Mouse (Mus musculus) embryo, embryonic 11.5 days (tissue): ENCODE data around the gene Polr2e.

ENCODE experiments used
- DNase-seq: peaks from one replicate; pipeline ENCODE4 v3.0.0-alpha.2; 2012; ENCODE audit warnings: low read depth, low spot score

Polr2e gene

DNA sequence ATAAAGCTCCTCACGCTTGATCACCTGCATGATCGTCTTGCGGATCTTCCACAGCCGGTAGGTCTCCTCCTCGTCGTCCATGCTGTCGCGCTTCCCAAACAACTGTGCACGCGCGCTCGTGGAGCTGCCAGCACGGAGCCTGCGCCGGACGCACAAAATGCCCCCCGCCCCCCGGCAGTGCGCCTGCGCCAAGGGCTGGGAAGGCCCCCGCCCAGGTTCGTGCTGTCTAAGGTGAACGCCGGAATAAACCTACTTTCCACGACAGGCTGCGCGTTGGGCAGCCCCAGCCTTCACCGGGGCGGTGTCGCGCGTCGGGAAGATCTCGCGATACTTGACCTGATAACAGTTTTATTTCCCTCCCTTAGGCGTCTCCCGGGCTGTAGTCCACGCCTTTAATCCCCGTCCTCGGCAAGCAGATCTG lies at the start of gene Polr2e:
TSS of gene Polr2e (minus strand) at position 237 of the 421 bp plus-strand sequence.
- peak; percentile 96 for DNase-seq

DNA sequence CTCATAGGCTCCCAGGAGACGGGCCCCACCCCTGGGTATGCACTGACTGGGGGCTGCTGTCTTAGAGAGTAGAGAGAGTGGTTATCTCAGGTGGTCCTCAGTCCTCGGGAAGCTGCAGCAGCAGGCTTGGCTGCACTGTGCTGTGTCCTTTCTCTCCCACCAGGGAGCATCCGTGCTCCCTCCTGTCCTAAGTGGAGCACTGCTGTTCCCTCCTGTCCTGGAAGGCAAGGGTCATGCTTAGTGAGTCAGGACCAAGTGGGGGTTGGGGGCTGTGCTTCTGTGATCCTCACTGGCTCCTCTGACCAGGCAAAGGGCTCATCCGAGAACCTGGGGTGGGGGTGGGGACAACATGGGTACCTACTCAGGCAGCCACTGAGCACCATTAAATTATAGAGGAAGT lies 49.6 kb upstream of the Polr2e start:
- no peak for DNase-seq

DNA sequence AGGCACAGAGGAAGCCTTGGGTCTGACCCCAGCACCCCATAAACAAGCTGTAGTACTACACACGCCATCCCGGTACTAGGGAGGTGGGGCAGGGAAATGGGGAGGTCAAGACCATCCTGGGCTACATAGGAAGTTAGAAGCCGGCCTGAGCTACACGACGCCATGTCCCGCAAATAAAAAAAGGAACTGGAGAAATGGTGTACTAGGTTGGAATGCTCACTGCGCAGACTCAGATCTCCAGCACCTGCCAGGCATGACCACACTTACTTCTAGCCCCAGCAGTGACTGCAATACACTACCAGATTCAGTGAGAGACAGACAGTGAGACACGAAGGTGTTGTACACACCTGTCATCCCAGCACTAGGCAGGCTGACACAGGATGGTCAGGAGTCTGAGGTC lies 47.9 kb upstream of the Polr2e start:
- no peak for DNase-seq

DNA sequence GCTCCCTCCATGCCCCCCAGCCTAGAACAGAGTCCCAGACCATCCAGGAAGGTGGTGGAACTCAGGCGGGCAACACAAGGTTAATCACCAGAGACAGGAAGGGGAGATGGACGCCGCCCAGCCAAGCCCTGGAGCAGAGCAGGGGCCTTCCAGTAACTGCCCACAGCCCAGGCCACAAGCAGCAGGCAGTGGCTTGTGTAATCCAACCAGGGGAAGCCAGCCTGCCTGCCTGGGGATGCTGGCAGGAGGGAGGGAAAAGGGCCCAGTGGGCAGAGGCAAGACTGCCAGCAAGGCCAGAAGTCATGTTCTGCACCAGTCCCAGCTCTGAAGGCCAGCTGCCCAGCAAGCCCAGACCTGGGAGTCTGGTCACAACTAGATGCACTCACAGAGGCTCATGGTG lies 47.3 kb upstream of the Polr2e start:
- no peak for DNase-seq

DNA sequence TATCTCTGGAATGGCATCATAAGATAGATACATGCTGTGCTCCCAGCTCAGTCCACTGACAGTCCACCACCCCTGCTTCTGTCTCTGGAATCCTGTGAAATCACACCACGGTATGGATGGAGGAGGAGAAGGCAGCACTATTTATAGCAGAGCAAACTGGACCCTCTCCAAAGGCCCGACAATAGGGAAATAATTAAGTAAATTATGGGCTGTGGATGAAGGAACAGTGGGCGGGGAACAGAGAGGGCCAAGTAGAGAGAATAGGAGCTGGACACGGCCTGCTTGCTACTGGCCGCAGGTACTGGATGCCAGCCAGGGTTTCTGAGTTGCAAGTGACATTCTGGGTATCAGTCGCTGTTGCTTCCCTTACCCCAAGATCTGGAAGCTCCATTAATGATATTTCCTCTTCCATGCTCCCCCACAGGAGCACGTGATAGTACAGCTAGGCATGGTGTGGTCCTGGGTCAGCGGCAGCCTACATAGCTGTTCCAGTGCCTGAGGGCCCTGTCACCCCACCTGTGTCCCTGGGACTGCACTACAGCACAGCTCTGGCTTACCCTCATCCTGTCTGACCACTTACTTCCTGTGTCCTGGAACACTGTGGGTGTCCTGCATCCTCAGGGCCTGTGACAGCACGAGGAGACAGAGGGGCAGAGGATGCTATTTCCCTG lies 45.4 kb upstream of the Polr2e start:
- DNase-seq: no peak

DNA sequence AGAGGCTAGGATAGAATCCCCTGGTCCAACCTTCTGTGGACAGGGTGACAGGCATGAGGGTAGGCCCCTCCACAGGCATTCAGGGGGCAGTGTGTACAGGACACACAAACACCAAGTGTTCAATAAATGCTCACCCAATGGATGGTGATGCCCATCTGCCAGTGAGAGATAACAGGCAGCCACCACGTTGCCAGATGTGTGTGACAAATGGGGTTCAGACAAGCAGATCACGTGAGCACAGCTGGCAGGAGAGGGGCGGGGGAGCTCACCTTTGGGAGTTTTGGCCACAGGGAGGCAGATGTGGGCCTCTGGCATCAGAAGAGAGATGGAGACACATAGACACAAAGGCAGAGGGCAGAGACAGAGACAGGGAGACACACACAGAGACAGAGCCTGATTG lies 41.5 kb upstream of the Polr2e start:
- no peak for DNase-seq

DNA sequence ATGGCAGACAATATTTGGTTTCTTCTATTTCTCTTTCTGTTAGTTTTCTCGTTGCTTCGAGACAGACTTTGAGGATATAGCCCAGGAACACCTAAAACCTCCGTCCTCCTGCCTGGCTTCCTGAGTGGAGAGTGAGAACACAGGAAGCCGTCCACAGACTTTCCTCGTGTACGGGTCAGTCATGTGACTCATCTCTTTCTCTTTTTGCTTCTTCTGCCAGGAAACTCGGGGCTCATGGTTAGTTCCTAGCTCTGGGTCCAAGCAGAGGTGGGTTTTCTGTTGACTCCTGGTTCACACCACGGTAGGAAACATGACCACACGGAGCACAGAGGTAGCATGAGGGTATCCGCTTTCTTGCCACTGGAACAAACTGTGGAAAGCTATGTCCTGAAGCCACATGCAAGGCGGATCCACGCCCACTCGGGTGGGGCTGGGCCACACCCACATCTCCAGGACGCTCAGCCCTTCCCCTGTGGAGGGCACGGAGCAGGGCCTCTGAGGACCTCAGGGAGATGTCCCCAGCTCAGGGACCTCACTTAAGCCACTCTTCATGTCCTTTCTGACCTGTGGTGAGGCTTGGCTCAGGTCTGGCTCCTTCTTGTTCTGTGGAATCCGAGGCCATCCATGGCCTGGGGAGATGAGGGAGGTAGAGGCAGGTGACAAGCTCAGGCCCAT lies 40.9 kb upstream of the Polr2e start:
- DNase-seq: no peak

DNA sequence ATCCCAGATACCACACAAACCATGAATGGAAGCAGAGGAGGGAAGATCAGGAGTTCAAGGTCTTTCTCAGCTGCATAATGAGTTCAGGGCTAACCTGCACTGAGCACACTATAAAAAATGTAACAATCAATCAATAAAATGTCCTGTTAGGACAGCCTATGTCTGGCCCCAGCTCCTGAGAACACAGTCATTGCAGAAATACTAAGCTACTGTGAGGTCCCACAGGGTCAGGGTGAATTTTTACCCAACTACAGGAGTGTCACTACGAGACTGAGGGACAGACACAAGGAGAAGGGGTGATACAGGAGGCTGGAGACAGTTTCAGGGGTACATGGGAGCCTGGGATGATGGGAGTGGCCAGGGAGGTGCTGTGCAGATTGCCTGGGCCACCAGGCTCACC lies 38.8 kb upstream of the Polr2e start:
- no peak for DNase-seq

DNA sequence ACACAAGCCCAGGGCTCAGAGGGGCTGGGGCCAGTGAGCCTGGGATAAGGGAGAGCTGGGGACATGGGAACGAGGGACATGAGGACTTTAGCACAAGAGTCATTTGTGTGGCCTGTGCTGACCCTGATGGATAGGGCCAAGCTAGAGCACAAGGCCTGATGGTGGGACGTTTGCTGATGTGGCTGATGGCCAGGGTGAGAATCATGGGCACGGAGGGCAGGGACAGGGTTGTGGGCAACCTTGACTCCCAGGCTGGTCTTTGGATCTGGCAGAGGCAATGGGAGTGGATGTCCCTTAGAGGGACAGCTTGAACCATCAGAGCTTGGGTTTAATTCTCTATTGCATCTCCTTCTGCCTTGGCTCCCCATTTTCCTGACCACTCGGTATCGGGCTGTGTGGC lies 37.7 kb upstream of the Polr2e start:
- DNase-seq: no peak

DNA sequence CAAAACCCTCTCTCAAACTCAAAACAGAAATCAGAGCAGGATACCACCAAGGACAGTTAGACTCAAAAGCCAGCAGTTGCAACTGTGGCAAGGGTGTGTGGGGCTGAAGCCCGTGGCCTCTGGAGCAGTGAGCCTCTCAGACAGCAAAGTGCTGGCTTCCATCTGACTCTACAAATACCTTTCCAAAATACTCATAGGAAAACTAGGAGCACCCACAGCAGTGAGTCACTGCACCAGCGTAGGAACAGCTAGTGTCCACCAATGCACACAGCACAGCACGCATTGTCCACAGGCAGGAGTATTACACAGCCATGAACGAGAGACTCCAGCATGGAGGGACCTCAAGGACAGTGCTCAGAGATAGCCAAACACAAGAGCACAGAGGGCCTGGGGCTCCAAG lies 36.8 kb upstream of the Polr2e start:
- no peak for DNase-seq

DNA sequence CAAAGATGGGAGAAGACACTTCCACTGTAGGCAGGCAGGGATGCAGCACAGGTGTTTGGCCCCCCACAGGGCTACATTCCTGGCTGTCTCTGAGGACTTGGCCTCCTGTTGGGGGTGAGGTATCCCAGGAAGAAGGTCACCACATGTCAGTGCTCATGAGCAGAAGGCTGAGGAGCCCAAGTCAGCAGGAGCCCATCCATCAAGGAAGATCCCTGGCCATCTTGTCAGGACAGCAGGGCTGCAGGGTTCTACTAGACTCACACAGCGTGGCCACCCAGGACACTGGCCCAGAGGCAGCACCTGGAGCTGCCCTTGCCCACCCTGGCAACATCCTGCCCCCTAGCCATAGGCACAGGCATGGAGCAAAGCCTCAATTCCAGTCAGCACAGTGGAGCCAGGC lies 36.3 kb upstream of the Polr2e start:
- no peak for DNase-seq

DNA sequence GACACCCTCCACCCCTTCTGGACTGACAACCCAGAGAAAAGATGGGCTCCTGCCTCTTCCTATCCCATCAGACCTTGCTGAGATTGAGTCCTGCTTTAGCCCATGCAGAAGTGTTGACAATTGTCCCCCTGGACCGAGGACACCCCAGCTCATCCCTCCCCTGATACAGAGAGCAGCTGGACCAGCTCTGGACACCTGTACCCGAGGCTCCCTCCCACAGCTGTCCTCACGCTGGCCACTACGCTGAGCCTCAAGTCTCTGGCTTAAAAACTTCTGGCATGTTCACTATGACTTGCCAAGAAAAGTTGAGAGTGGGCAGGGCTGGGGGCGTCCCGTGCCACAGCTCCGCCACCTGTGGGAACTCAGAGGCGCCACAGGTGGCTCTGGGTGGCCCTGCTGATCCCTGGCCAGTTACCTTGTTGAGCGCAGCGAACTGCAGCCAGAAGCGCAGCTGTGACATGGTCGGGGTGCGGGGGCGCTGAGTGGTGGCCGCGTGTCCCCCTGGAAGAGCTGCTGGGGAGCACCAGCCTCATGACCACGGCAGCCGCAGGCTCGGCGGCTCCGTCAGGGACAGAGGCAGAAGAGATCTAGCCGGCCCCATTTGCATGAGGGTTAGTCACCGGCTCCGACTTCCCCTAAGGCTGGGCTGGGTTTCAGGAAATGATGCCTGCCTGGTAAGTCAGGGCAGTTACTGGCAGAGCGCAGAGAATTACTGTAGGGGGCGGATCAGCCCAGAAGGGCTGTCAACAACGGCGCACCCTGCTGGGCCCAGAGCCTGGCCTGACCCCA lies 35.4 kb upstream of the Polr2e start:
- DNase-seq: no peak

DNA sequence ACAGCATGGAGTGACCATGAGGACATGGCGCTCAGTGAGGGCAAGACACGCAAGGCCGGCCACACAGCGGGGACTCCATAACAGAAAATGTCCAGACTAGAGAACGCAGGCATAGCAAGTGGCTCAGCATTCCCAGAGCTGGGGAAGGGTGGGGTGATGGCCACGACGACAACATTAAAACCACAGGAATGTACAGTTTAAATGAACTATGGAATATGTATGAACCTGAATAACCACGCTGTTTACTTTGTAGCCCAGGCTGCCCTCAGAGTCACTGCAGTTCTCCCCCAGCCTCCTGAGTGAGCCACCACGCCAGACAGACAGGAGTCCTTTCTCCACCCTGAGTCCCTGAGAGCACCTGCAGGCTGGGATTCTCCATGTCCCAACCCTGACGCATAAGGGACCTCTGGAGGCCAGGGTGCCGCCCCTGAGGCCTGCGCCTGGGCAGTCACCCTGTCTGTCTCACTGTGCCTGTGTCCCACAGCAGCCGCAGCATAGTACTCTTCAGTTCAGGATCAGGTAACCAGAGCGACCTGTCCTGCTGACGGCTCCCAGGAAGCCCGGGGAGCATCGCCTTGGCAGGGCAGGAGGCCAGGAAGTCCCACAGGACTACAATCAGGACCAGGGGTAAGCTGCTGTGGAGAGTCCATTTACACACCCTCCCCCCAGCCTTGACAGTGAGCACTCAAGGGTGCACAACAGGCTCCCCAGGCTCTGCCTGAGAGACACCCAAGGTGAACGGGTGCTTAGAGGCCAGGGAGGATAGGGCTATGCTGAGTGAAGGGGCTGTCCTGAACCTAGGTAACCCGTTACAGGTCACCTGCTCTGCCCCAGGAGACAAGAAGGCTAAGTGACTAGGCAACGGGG lies 33.3 kb upstream of the Polr2e start:
- DNase-seq: no peak

DNA sequence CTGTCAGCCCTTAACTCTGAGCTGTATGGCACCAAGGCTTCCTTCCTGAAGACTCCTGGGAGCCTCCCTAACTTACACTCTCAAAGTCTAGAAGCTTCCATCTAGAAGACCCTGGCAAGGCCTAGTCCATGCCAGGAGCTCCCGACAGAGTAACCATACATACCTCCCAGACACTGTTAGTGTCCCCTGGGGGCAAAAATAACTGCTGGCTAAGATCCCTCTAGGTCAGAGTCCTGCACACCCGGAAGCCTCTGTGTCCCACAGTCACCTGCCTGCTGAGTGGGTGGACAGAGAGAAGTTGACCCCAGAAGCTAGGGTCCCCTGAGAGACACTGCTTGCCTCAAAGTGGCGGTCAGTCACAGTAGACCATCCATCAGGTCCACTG lies 31.9 kb upstream of the Polr2e start:
- no peak for DNase-seq

DNA sequence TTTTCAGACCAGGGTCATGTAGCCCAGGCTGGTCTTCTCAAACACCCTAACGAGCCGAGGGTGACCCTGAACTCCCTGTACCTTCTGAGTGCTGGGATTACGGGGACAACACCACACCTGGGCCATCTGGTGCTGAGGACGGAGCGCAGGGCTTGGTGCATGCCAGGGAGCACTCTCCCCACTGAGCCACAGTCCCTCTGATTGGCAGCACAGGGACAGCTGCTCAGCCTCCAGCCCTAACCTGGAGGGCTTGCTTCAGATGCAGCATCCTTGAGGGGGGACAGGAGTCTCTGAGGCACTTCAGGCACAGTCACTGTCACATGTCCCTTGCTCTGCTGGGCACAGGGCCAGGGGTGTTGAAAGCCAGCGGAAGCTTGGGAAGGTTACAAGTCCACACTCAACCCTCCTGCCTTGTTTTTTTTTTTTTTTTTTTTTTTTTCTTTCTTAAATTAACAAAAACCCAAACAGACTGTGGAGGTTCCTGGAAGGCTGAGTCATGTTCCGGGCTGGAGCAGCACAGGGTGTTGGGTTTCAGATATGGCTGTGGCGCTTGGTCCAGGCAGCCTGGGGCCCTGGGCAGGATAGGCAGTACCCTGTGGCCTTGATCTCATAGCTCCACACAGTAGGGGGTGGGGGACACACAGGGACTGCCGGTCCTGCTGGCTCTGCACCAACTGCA lies 31.4 kb upstream of the Polr2e start:
- DNase-seq: no peak

DNA sequence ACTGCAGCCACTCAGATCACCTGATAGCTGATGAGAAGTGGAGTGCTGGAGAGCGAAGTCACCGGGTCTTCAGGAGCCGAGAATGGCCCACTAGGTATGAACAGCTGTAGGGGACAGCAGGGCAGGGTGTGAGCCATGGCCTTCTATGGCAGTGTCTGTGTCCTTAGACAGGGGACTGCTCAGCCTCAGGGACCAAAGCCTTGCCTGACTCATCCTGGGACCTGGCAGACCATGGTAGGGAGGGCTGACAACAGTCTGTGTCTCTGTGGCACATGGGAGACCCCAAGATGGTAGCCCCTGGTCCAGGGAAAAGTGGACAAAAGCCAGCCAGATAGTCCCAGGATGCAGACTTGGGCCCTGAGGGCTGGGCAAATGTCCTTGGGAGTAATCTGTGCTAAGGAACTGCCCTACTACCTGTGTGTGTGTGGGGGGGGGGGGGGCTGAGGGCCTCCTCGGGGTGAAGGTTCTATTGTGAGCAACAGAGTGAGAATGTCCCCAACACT lies 30.4 kb upstream of the Polr2e start:
- no peak for DNase-seq

DNA sequence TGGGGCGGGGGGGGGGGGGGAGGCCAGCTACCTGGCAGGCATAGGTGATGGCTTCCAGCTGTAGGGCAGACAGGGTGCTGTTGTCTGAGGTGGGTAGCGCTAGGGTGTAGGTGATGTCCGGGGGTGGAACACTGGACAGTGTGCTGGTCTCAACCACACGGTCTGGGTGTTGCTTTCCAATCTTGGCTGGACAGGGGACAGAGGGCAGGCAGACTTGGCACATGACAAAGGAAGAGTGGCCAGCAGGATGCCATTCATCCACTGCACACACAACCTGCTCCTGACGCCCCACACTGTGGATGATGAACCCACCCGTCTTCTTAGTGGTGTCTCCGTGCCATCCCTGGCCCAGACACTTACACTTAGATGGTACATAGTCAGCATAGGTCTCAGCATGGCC lies 29.7 kb upstream of the Polr2e start:
- no peak for DNase-seq

DNA sequence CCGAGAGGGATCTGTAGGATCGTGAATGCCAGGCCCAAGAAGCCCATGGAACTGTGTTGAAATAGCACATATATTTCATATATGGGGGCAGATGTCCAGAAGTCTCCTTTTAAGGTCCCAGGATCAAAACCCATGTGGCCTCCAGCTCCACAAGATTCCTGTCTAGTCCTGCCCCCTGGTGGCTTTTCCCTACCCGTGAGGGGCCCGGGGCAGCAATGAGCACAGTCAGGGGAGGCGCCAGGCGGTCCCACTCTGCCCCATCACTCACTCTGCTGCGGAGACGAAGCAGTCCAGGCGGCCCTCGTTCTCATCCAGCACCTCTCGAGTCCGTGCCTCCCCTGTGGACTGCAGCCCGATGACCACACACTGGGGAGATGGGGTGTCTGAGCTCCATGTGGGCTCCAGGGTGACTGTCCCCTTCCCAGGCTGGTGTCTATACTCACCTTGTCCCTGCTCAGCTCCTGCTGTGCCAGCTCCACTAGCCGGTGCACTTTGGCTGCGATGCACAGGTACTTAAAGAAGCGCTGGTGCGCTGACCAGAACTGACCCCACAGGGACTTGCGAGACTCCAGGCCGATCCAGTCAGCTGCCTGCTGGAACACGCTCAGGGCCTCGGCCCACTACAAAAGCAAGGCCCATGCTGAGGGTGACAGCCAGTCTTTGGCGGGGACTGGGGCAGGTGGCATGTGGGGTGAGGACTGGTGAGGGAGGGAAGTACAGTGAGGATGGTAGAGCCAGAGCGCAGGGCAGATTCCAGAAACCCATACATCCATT lies 24.5 kb upstream of the Polr2e start:
- no peak for DNase-seq

DNA sequence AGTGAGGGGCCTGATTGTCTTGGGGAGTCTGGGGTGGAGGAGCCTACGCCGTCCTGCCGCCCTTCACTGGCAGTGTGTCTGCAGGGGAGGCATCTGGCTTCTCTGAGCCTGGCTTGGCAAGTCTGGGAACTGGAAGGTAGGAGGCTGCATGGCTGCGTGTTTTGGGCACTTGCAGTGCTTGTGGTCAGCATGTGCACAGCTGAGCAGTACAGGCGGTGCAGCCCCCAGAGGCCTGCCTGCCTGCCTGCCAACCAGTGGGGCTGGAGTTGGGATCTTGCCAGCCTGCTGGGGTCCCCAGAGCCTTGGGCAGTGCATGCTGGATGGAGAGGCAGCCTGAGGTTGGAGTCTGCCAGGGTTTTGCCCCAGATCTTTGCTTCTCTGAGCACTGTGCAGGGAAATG lies 23.5 kb upstream of the Polr2e start:
- DNase-seq: no peak

DNA sequence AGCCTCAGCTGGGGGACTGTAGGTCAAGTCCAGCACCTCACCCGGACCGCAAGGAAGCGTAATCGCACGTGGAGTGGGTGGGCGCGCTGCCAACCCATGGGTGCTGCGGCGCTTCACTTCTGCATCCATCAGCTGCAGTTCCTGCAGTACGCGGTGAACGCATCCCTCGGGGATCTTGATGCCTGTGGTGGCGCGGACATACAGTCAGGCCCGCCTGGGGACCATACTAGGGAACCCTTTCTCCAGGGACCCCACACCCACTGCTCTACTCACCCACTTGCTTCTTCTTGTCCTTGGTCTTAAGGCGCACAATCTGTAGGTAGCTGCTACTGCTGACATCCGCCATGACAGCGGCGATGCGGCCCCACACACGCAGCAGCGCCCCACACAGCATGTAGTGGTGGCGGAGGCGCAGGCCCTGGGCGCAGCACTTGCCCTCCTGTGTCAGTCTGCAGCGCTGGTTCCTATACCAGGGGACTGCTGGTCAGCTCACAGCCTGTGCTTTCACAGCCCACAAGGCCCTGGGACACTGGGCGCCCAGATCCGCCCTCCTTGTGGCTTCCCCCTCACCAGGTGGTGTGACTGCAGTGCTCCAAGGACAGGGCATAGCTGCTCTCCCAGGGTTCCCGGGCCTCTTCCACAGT lies 18.2 kb upstream of the Polr2e start:
- DNase-seq: no peak
